Mouse (Mus musculus) lung, postnatal 4 days (tissue): ENCODE results near the gene Acot8.

ENCODE experiments used
- DNase-seq, 2 experiments: peaks; one replicate each; pipeline ENCODE4 v3.0.0; 2021

Gene Acot8

DNA sequence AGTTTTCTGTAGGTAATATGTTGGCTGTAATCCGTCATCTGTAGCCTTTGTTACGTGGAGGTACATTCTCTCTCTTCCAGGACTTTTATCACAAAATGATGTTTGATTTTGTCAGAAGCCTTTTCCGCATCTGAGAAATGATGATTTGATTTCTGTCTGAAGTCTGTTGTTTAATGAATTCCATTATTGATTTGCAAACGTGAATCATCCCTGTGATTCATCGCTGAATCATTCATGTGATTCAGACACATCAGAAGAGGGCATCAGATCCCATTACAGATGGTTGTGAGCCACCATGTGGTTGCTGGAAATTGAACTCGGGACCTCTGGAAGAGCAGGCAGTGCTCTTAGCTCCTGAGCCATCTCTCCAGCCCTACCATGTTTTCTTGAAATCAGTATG, 55.7 kb downstream of the Acot8 start:
- no peak for DNase-seq

- DNase-seq = no peak
Measured at GRCm38 (mm10) chr2:164748191-164748590, 56.5 kb downstream of the Acot8 start.

GRCm38 (mm10) chr2:164746693-164747092, 58.0 kb downstream of the Acot8 start:
- no peak for DNase-seq

DNA sequence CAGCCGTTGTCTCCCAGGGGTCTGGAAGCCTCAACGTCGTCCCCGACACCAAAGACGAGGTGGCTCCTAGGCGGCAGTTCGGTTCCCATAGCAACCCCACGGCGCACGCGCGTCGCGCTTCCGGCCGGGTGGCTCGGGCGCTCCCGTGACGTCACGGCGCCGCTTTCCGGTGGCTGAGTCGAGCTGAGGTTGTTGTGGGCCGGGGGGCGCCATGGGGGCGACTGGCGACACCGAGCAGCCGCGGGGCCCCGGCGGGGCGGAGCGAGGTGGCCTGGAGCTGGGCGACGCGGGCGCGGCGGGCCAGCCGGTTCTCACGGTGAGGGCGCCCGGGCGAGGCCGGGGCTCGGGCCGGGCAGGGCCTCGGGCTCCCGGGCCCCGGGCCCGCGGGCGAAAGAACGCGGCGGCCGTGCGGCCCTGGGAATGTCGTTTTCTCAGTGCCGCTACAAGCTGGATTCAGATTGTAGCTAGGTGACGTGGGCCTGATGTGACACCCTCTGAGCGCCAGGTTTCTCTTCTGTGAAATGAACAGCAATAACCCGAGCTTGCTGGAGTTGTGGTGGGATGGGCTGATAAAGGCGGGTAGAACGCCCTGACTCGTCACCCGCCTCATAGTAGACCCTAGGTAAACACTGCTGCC, 58.7 kb downstream of the Acot8 start, which contains the start of the genes Wfdc3 and Dnttip1:
Gene Wfdc3, minus strand, starts transcription at position 89 of the 637 bp plus-strand sequence.
Gene Dnttip1, plus strand, starts transcription at position 141 of the 637 bp plus-strand sequence.
- peak; percentile 95 for DNase-seq

DNA sequence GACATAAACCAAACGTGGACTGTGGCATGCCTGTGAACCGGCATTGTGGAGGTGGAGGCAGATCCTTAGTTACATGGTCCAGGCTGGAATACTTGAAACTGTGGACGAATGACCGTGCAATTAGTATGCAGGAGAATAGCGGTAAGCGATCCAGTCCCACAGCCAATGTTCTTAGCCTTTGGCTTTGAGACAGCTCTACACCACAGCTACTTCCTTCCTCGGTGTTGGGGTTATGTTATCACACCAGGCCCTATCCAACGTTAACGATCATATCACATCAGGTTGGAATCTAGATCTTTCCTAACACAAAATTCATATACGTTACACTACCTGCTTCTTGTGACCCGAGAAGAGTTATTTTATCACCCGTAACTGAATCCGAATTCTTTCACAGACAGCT, 59.7 kb downstream of the Acot8 start:
- DNase-seq = no peak
